Mouse (Mus musculus): ENCODE results near the gene B3gnt9. TPM values are rescaled to one million over a fixed set of nuclear protein-coding genes. Genes with fewer than 3 reads are reported as not detected.
"Not testable (repeated sequence)": the region's sequence is repeated elsewhere in the genome, so short reads cannot be mapped to it uniquely, and the experiment has no call there.

The B3gnt9 gene
- polyA plus RNA-seq, 1 experiment from 2014 or later: 6.3 TPM

GRCm38 (mm10) chr8:105294776-105295175 lies 39.8 kb upstream of the B3gnt9 start:
- 71% methylated on average over 9 of the region's 9 CpGs for WGBS
- H3K9ac ChIP-seq (ENCODE audit: low read depth, low read length): no peak overlapping the region
- H3K36me3 ChIP-seq (ENCODE audit: control insufficient read depth, insufficient read depth, low read length): peaks cover 2% of the 10 kb centered on the region; the same call in 1 of the 2 replicates
- no peaks in the 10 kb centered on the region for H3K9me3 ChIP-seq (ENCODE audit: control insufficient read depth, low read length)
- no peak for ATAC-seq (ENCODE audit: low FRiP score)
- peaks cover 11% of the 10 kb centered on the region for H3K27me3 ChIP-seq (ENCODE audit: control insufficient read depth, insufficient read depth, low read length)
- DNase-seq (ENCODE audit: low spot score): no peak
- H3K4me2 ChIP-seq (replicated peaks; ENCODE audit: low read depth, low read length): no peak overlapping the region
- H3K4me3 ChIP-seq (ENCODE audit: low read depth, low read length): no peak overlapping the region
- no peak overlapping the region for H3K27ac ChIP-seq (ENCODE audit: low read depth, low read length)
- H3K4me1 ChIP-seq (replicated peaks; ENCODE audit: control insufficient read depth, insufficient read depth, low read length): peaks cover 13% of the 10 kb centered on the region; the same call in 1 of the 2 replicates

GRCm38 (mm10) chr8:105293405-105293804 lies 38.5 kb upstream of the B3gnt9 start:
- Histone ChIP-seq H3K36me3 (ENCODE audit: control insufficient read depth, insufficient read depth, low read length) (no peaks in the 10 kb centered on the region), H3K9me3 (ENCODE audit: control insufficient read depth, low read length) (no peaks in the 10 kb centered on the region), H3K4me3 (ENCODE audit: low read depth, low read length) (no peak overlapping the region), H3K27ac (ENCODE audit: low read depth, low read length) (no peak overlapping the region), H3K4me1 (replicated peaks; ENCODE audit: control insufficient read depth, insufficient read depth, low read length) (peaks cover 14% of the 10 kb centered on the region; the same call in 1 of the 2 replicates), H3K27me3 (ENCODE audit: control insufficient read depth, insufficient read depth, low read length) (peaks cover 11% of the 10 kb centered on the region), H3K4me2 (replicated peaks; ENCODE audit: low read depth, low read length) (no peak overlapping the region), H3K9ac (ENCODE audit: low read depth, low read length) (no peak overlapping the region)
- WGBS: 72% methylated on average over 19 of the region's 19 CpGs
- ATAC-seq (ENCODE audit: low FRiP score): no peak
- no peak for DNase-seq (ENCODE audit: low spot score)

- DNase-seq (ENCODE audit: low spot score): no peak
- H3K4me3 ChIP-seq (ENCODE audit: low read depth, low read length): no peak overlapping the region
- 91% methylated on average over 7 of the region's 7 CpGs for WGBS
- H3K27ac ChIP-seq (ENCODE audit: low read depth, low read length): no peak overlapping the region
- ATAC-seq (ENCODE audit: low FRiP score): no peak
- H3K9me3 ChIP-seq (ENCODE audit: control insufficient read depth, low read length): no peaks in the 10 kb centered on the region
- H3K27me3 ChIP-seq (ENCODE audit: control insufficient read depth, insufficient read depth, low read length): peaks cover 11% of the 10 kb centered on the region
- peaks cover 16% of the 10 kb centered on the region; the same call in 1 of the 2 replicates for H3K4me1 ChIP-seq (replicated peaks; ENCODE audit: control insufficient read depth, insufficient read depth, low read length)
- H3K4me2 ChIP-seq (replicated peaks; ENCODE audit: low read depth, low read length): no peak overlapping the region
- no peaks in the 10 kb centered on the region for H3K36me3 ChIP-seq (ENCODE audit: control insufficient read depth, insufficient read depth, low read length)
- H3K9ac ChIP-seq (ENCODE audit: low read depth, low read length): no peak overlapping the region
Observed at GRCm38 (mm10) chr8:105292471-105292870, 37.5 kb upstream of the B3gnt9 start.

GRCm38 (mm10) chr8:105291802-105292201 lies 36.8 kb upstream of the B3gnt9 start:
- DNase-seq (ENCODE audit: low spot score); H3K9me3 ChIP-seq (ENCODE audit: control insufficient read depth, low read length); H3K27ac ChIP-seq (ENCODE audit: low read depth, low read length); H3K36me3 ChIP-seq (ENCODE audit: control insufficient read depth, insufficient read depth, low read length); ATAC-seq (ENCODE audit: low FRiP score); H3K9ac ChIP-seq (ENCODE audit: low read depth, low read length); H3K4me2 ChIP-seq (replicated peaks; ENCODE audit: low read depth, low read length); H3K4me3 ChIP-seq (ENCODE audit: low read depth, low read length): not testable (repeated sequence)
- Histone ChIP-seq H3K4me1 (replicated peaks; ENCODE audit: control insufficient read depth, insufficient read depth, low read length) (peaks cover 16% of the 10 kb centered on the region; the same call in 1 of the 2 replicates), H3K27me3 (ENCODE audit: control insufficient read depth, insufficient read depth, low read length) (peaks cover 11% of the 10 kb centered on the region)
- WGBS: 74% methylated on average over 3 of the region's 3 CpGs

GRCm38 (mm10) chr8:105291364-105291763 lies 36.4 kb upstream of the B3gnt9 start:
- not testable (repeated sequence) for H3K4me3 ChIP-seq (ENCODE audit: low read depth, low read length); H3K9ac ChIP-seq (ENCODE audit: low read depth, low read length); ATAC-seq (ENCODE audit: low FRiP score); H3K9me3 ChIP-seq (ENCODE audit: control insufficient read depth, low read length); H3K36me3 ChIP-seq (ENCODE audit: control insufficient read depth, insufficient read depth, low read length); DNase-seq (ENCODE audit: low spot score); H3K4me2 ChIP-seq (replicated peaks; ENCODE audit: low read depth, low read length); H3K27ac ChIP-seq (ENCODE audit: low read depth, low read length)
- Histone ChIP-seq H3K27me3 (ENCODE audit: control insufficient read depth, insufficient read depth, low read length) (peaks cover 11% of the 10 kb centered on the region), H3K4me1 (replicated peaks; ENCODE audit: control insufficient read depth, insufficient read depth, low read length) (peaks cover 16% of the 10 kb centered on the region; the same call in 1 of the 2 replicates)
- WGBS: 88% methylated on average over 8 of the region's 8 CpGs

- H3K27me3 ChIP-seq (ENCODE audit: control insufficient read depth, insufficient read depth, low read length): peaks cover 11% of the 10 kb centered on the region
- H3K27ac ChIP-seq (ENCODE audit: low read depth, low read length): no peak overlapping the region
- H3K4me2 ChIP-seq (replicated peaks; ENCODE audit: low read depth, low read length): peak overlapping the region; percentile 72
- peak overlapping the region; percentile 51 for H3K4me3 ChIP-seq (ENCODE audit: low read depth, low read length)
- peak overlapping the region; percentile 23; the same call in 1 of the 2 replicates for H3K9ac ChIP-seq (ENCODE audit: low read depth, low read length)
- no peak for ATAC-seq (ENCODE audit: low FRiP score)
- H3K36me3 ChIP-seq (ENCODE audit: control insufficient read depth, insufficient read depth, low read length): no peaks in the 10 kb centered on the region
- WGBS: 4% methylated on average over 31 of the region's 31 CpGs
- peak; percentile 95 for DNase-seq (ENCODE audit: low spot score)
- peaks cover 16% of the 10 kb centered on the region; the same call in 1 of the 2 replicates for H3K4me1 ChIP-seq (replicated peaks; ENCODE audit: control insufficient read depth, insufficient read depth, low read length)
- no peaks in the 10 kb centered on the region for H3K9me3 ChIP-seq (ENCODE audit: control insufficient read depth, low read length)
Observed at GRCm38 (mm10) chr8:105290554-105291314, 35.8 kb upstream of the B3gnt9 start.

- ATAC-seq (ENCODE audit: low FRiP score) (peak; percentile 38), DNase-seq (ENCODE audit: low spot score) (peak; percentile 73)
Observed at GRCm38 (mm10) chr8:105289805-105290460, 35.0 kb upstream of the B3gnt9 start, which contains the start of gene 4931428F04Rik. Gene 4931428F04Rik (minus strand): TSS chr8:105289864.

GRCm38 (mm10) chr8:105288958-105289732 lies 34.2 kb upstream of the B3gnt9 start:
- DNase-seq (ENCODE audit: low spot score) (peak; percentile 99), ATAC-seq (ENCODE audit: low FRiP score) (peak; percentile 97)
- no peaks in the 10 kb centered on the region for H3K9me3 ChIP-seq (ENCODE audit: control insufficient read depth, low read length)
- peaks cover 11% of the 10 kb centered on the region for H3K27me3 ChIP-seq (ENCODE audit: control insufficient read depth, insufficient read depth, low read length)
- no peaks in the 10 kb centered on the region for H3K36me3 ChIP-seq (ENCODE audit: control insufficient read depth, insufficient read depth, low read length)
- under 1% methylated on average over 53 of the region's 53 CpGs for WGBS
- H3K4me1 ChIP-seq (replicated peaks; ENCODE audit: control insufficient read depth, insufficient read depth, low read length): peaks cover 16% of the 10 kb centered on the region; the same call in 1 of the 2 replicates
- peak overlapping the region; percentile 89 for H3K27ac ChIP-seq (ENCODE audit: low read depth, low read length)
- peak overlapping the region; percentile 72 for H3K4me2 ChIP-seq (replicated peaks; ENCODE audit: low read depth, low read length)
- H3K4me3 ChIP-seq (ENCODE audit: low read depth, low read length): peak overlapping the region; percentile 51
- H3K9ac ChIP-seq (ENCODE audit: low read depth, low read length): peak overlapping the region; percentile 69

More at GRCm38 (mm10) chr8:105289805-105290460, 35.0 kb upstream of the B3gnt9 start, which contains the start of gene 4931428F04Rik:
- Histone ChIP-seq H3K9ac (ENCODE audit: low read depth, low read length) (peak within 1 kb of the TSS; percentile 69), H3K27me3 (ENCODE audit: control insufficient read depth, insufficient read depth, low read length) (peaks cover 11% of the 10 kb centered on the region), H3K4me3 (ENCODE audit: low read depth, low read length) (peak within 1 kb of the TSS; percentile 51), H3K4me2 (replicated peaks; ENCODE audit: low read depth, low read length) (peak within 1 kb of the TSS; percentile 72), H3K27ac (ENCODE audit: low read depth, low read length) (peak within 1 kb of the TSS; percentile 89), H3K36me3 (ENCODE audit: control insufficient read depth, insufficient read depth, low read length) (no peaks in the 10 kb centered on the region), H3K9me3 (ENCODE audit: control insufficient read depth, low read length) (no peaks in the 10 kb centered on the region), H3K4me1 (replicated peaks; ENCODE audit: control insufficient read depth, insufficient read depth, low read length) (peaks cover 16% of the 10 kb centered on the region; the same call in 1 of the 2 replicates)
- 2% methylated on average over 43 of the region's 43 CpGs for WGBS

Measured in hindbrain, embryonic 11.5 days (tissue).